Mouse (Mus musculus): ENCODE data around the gene Prss36. TPM values are rescaled to one million over a fixed set of nuclear protein-coding genes. Genes with fewer than 3 reads are reported as not detected.

Gene Prss36
- polyA plus RNA-seq, 1 experiment from 2014 or later = 16.2 TPM

GRCm38 (mm10) chr7:127932273-127933031 is 14.1 kb downstream of the Prss36 start:
- H3K9ac ChIP-seq (replicated peaks) = no peak overlapping the region

GRCm38 (mm10) chr7:127931351-127932135 is 15.0 kb downstream of the Prss36 start:
- H3K27me3 ChIP-seq (replicated peaks) = peaks cover 32% of the 10 kb centered on the region

More at GRCm38 (mm10) chr7:127932273-127933031, 14.1 kb downstream of the Prss36 start:
- Histone ChIP-seq H3K4me1 (peaks cover 30% of the 10 kb centered on the region), H3K4me3 (replicated peaks) (no peak overlapping the region), H3K4me2 (no peak overlapping the region), H3K27ac (replicated peaks) (no peak overlapping the region), H3K27me3 (replicated peaks) (peaks cover 32% of the 10 kb centered on the region), H3K36me3 (no peaks in the 10 kb centered on the region), H3K9me3 (replicated peaks) (no peaks in the 10 kb centered on the region)
- WGBS = 24% methylated on average over 13 of the region's 13 CpGs
- ATAC-seq (ENCODE audit: low FRiP score) = no peak

GRCm38 (mm10) chr7:127930636-127931035 is 15.9 kb downstream of the Prss36 start:
- 81% methylated on average over 5 of the region's 5 CpGs for WGBS
- H3K36me3 ChIP-seq = peaks cover 13% of the 10 kb centered on the region
- no peak for ATAC-seq (ENCODE audit: low FRiP score)
- peaks cover 21% of the 10 kb centered on the region for H3K4me1 ChIP-seq
- H3K27me3 ChIP-seq (replicated peaks) = peaks cover 32% of the 10 kb centered on the region
- H3K9ac ChIP-seq (replicated peaks) = no peak overlapping the region
- H3K4me3 ChIP-seq (replicated peaks) = no peak overlapping the region
- no peak overlapping the region for H3K4me2 ChIP-seq
- H3K9me3 ChIP-seq (replicated peaks) = no peaks in the 10 kb centered on the region
- no peak overlapping the region for H3K27ac ChIP-seq (replicated peaks)

More at GRCm38 (mm10) chr7:127931351-127932135, 15.0 kb downstream of the Prss36 start:
- Histone ChIP-seq H3K9ac (replicated peaks) (no peak overlapping the region), H3K4me3 (replicated peaks) (no peak overlapping the region), H3K4me1 (peaks cover 28% of the 10 kb centered on the region), H3K36me3 (peaks cover 4% of the 10 kb centered on the region; the same call in 1 of the 2 replicates), H3K4me2 (no peak overlapping the region), H3K27ac (replicated peaks) (no peak overlapping the region), H3K9me3 (replicated peaks) (no peaks in the 10 kb centered on the region)
- ATAC-seq (ENCODE audit: low FRiP score) = no peak
- 59% methylated on average over 13 of the region's 13 CpGs for WGBS

GRCm38 (mm10) chr7:127929923-127930322 is 16.6 kb downstream of the Prss36 start, which contains the start of gene Prss8:
Prss8 (minus strand) TSS chr7:127930104.
- no peak within 1 kb of the TSS; the same call in 1 of the 2 replicates for H3K9ac ChIP-seq (replicated peaks)
- H3K4me2 ChIP-seq = peak within 1 kb of the TSS; percentile 30
- H3K4me3 ChIP-seq (replicated peaks) = 0 out of 2 replicates have a peak within 1 kb of the TSS, but pooled peaks have one; percentile 8
- H3K27ac ChIP-seq (replicated peaks) = no peak within 1 kb of the TSS
- H3K9me3 ChIP-seq (replicated peaks) = no peaks in the 10 kb centered on the region
- H3K27me3 ChIP-seq (replicated peaks) = peaks cover 32% of the 10 kb centered on the region
- H3K36me3 ChIP-seq = peaks cover 20% of the 10 kb centered on the region
- no peak for ATAC-seq (ENCODE audit: low FRiP score)
- WGBS = 10% methylated on average over 6 of the region's 6 CpGs
- peaks cover 20% of the 10 kb centered on the region for H3K4me1 ChIP-seq

- Histone ChIP-seq H3K4me3 (replicated peaks) (no peak overlapping the region), H3K27me3 (replicated peaks) (peaks cover 32% of the 10 kb centered on the region), H3K36me3 (peaks cover 33% of the 10 kb centered on the region), H3K4me2 (no peak overlapping the region), H3K9ac (replicated peaks) (no peak overlapping the region), H3K4me1 (peaks cover 11% of the 10 kb centered on the region; the same call in 1 of the 2 replicates), H3K9me3 (replicated peaks) (no peaks in the 10 kb centered on the region), H3K27ac (replicated peaks) (no peak overlapping the region)
- 56% methylated on average over 5 of the region's 5 CpGs for WGBS
- ATAC-seq (ENCODE audit: low FRiP score) = no peak
These were observed 17.9 kb downstream of the Prss36 start for GRCm38 (mm10) chr7:127928596-127928995.

- Histone ChIP-seq H3K27me3 (replicated peaks) (peaks cover 32% of the 10 kb centered on the region), H3K36me3 (peaks cover 41% of the 10 kb centered on the region), H3K9me3 (replicated peaks) (no peaks in the 10 kb centered on the region), H3K4me3 (replicated peaks) (no peak overlapping the region), H3K4me1 (peaks cover 11% of the 10 kb centered on the region; the same call in 1 of the 2 replicates), H3K27ac (replicated peaks) (no peak overlapping the region), H3K4me2 (no peak overlapping the region), H3K9ac (replicated peaks) (no peak overlapping the region)
- 88% methylated on average over 11 of the region's 11 CpGs for WGBS
- ATAC-seq (ENCODE audit: low FRiP score) = no peak
These were observed 18.8 kb downstream of the Prss36 start for GRCm38 (mm10) chr7:127927726-127928125.

- Histone ChIP-seq H3K4me1 (peaks cover 11% of the 10 kb centered on the region; the same call in 1 of the 2 replicates), H3K36me3 (peaks cover 49% of the 10 kb centered on the region), H3K27me3 (replicated peaks) (peaks cover 32% of the 10 kb centered on the region), H3K4me3 (replicated peaks) (no peak overlapping the region), H3K4me2 (no peak overlapping the region), H3K9ac (replicated peaks) (no peak overlapping the region), H3K27ac (replicated peaks) (no peak overlapping the region), H3K9me3 (replicated peaks) (no peaks in the 10 kb centered on the region)
- 90% methylated on average over 11 of the region's 11 CpGs for whole genome bisulfite sequencing
- no peak for ATAC-seq (ENCODE audit: low FRiP score)
These were observed 19.7 kb downstream of the Prss36 start for GRCm38 (mm10) chr7:127926846-127927245.

- H3K4me3 ChIP-seq (replicated peaks) = no peak overlapping the region
- H3K9ac ChIP-seq (replicated peaks) = no peak overlapping the region
- peaks cover 11% of the 10 kb centered on the region; the same call in 1 of the 2 replicates for H3K4me1 ChIP-seq
- 92% methylated on average over 8 of the region's 8 CpGs for WGBS
- no peak overlapping the region for H3K27ac ChIP-seq (replicated peaks)
- ATAC-seq (ENCODE audit: low FRiP score) = no peak
- H3K36me3 ChIP-seq = peaks cover 52% of the 10 kb centered on the region
- H3K27me3 ChIP-seq (replicated peaks) = peaks cover 32% of the 10 kb centered on the region
- no peaks in the 10 kb centered on the region for H3K9me3 ChIP-seq (replicated peaks)
- no peak overlapping the region for H3K4me2 ChIP-seq
These were observed 20.5 kb downstream of the Prss36 start for GRCm38 (mm10) chr7:127926066-127926465.

GRCm38 (mm10) chr7:127925252-127925651 is 21.3 kb downstream of the Prss36 start:
- 80% methylated on average over 5 of the region's 5 CpGs for WGBS
- no peak for ATAC-seq (ENCODE audit: low FRiP score)
- Histone ChIP-seq H3K27me3 (replicated peaks) (peaks cover 27% of the 10 kb centered on the region), H3K9ac (replicated peaks) (no peak overlapping the region), H3K4me1 (peaks cover 11% of the 10 kb centered on the region; the same call in 1 of the 2 replicates), H3K36me3 (peaks cover 57% of the 10 kb centered on the region), H3K27ac (replicated peaks) (no peak overlapping the region), H3K9me3 (replicated peaks) (no peaks in the 10 kb centered on the region), H3K4me3 (replicated peaks) (no peak overlapping the region), H3K4me2 (no peak overlapping the region)

GRCm38 (mm10) chr7:127923714-127924113 is 22.8 kb downstream of the Prss36 start:
- peaks cover 57% of the 10 kb centered on the region for H3K36me3 ChIP-seq
- H3K27ac ChIP-seq (replicated peaks) = no peak overlapping the region
- no peak overlapping the region for H3K4me2 ChIP-seq
- peaks cover 12% of the 10 kb centered on the region for H3K27me3 ChIP-seq (replicated peaks)
- H3K4me1 ChIP-seq = no peaks in the 10 kb centered on the region
- H3K9ac ChIP-seq (replicated peaks) = no peak overlapping the region
- H3K4me3 ChIP-seq (replicated peaks) = no peak overlapping the region
- WGBS = 94% methylated on average over 5 of the region's 5 CpGs
- no peak for ATAC-seq (ENCODE audit: low FRiP score)
- no peaks in the 10 kb centered on the region for H3K9me3 ChIP-seq (replicated peaks)

- Histone ChIP-seq H3K9ac (replicated peaks) (no peak overlapping the region), H3K27me3 (replicated peaks) (peaks cover 1% of the 10 kb centered on the region), H3K4me2 (no peak overlapping the region), H3K4me3 (replicated peaks) (no peak overlapping the region), H3K9me3 (replicated peaks) (no peaks in the 10 kb centered on the region), H3K36me3 (peaks cover 61% of the 10 kb centered on the region), H3K27ac (replicated peaks) (no peak overlapping the region), H3K4me1 (no peaks in the 10 kb centered on the region)
- WGBS = 92% methylated on average over 6 of the region's 6 CpGs
- no peak for ATAC-seq (ENCODE audit: low FRiP score)
These were observed 23.9 kb downstream of the Prss36 start for GRCm38 (mm10) chr7:127922451-127923275.
